Mouse (Mus musculus) midbrain, postnatal 0 days (tissue): ENCODE results near the gene Adh4. TPM values are rescaled to one million over a fixed set of nuclear protein-coding genes. Genes with fewer than 3 reads are reported as not detected.

Source experiments
- ATAC-seq: fragments of 200-750 bp; cut with Nextera tagmentation; 2 replicates; pipeline ENCODE4 v1.8.0; 2017; ENCODE audit warnings: moderate number of reproducible peaks, mild to moderate bottlenecking, moderate TSS enrichment, moderate library complexity; ENCODE audit not compliant: low FRiP score
- DNase-seq: peaks from one replicate; pipeline ENCODE4 v3.0.0-alpha.2; 2015; ENCODE audit warnings: low spot score
- H3K27ac ChIP-seq: fragments of 300-500 bp; sonication (generic); 2 replicates; pipeline ENCODE4 v1.5.1; 2014; ENCODE audit warnings: low read depth, mild to moderate bottlenecking, low read length, mixed read lengths
- H3K27me3 ChIP-seq: fragments of 300-500 bp; sonication (generic); 2 replicates; pipeline ENCODE4 v1.6.1; 2014; ENCODE audit warnings: low read length, control low read depth, mixed read lengths; ENCODE audit not compliant: insufficient read depth
- H3K36me3 ChIP-seq: fragments of 300-500 bp; sonication (generic); 2 replicates; pipeline ENCODE4 v1.6.1; 2014; ENCODE audit warnings: low read length, control low read depth, mixed read lengths; ENCODE audit not compliant: insufficient read depth
- H3K4me1 ChIP-seq: fragments of 300-500 bp; sonication (generic); 2 replicates; pipeline ENCODE4 v1.6.1; 2014; ENCODE audit warnings: mild to moderate bottlenecking, control low read depth, antibody characterized with exemption, low read length, mixed read lengths; ENCODE audit not compliant: insufficient read depth
- H3K4me2 ChIP-seq: fragments of 300-500 bp; sonication (generic); 2 replicates; pipeline ENCODE4 v1.6.1; 2014; ENCODE audit warnings: low read depth, mild to moderate bottlenecking, low read length, mixed read lengths; ENCODE audit not compliant: poor library complexity, severe bottlenecking
- H3K4me3 ChIP-seq: fragments of 300-500 bp; sonication (generic); 2 replicates; pipeline ENCODE4 v1.5.1; 2014; ENCODE audit warnings: low read depth, mild to moderate bottlenecking, low read length, moderate library complexity
- H3K9ac ChIP-seq: fragments of 300-500 bp; sonication (generic); replicated peaks from 2 replicates; pipeline ENCODE4 v1.6.1; 2014; ENCODE audit warnings: mild to moderate bottlenecking, low read length, moderate library complexity, mixed read lengths; ENCODE audit not compliant: poor library complexity, severe bottlenecking
- H3K9me3 ChIP-seq: fragments of 300-500 bp; sonication (generic); 2 replicates; pipeline ENCODE4 v1.6.1; 2016; ENCODE audit warnings: low read length, control low read depth
- CTCF ChIP-seq: IDR thresholded peaks from 2 replicates; pipeline ENCODE4 v1.5.1; 2016; ENCODE audit warnings: antibody characterized with exemption, mild to moderate bottlenecking
- WGBS: fragments of 180-500 bp; shearing (Covaris S2); extraction: QIAGEN DNeasy Blood & Tissue Kit; methylation state at CpG from one replicate; pipeline ENCODE4 v1.1.7; 2014; 5-methylcytosine and 5-hydroxymethylcytosine counted together
- polyA plus RNA-seq: library from polyadenylated mRNA; unstranded; fragments of >200 nt; fragmentation: Nextera tagmentation; extraction: Ambion mirVana; gene quantifications from 2 replicates; pipeline ENCODE4 v1.2.1, GENCODE M21; 2015
- total RNA-seq: library from RNA; depleted of rRNA; stranded (reverse); fragments of >200 nt; gene quantifications from 2 replicates; pipeline ENCODE4 v1.2.3, GENCODE M21; 2014

The Adh4 gene
- total and polyA plus RNA-seq, 2 experiments from 2014 or later = not detected

- Histone ChIP-seq H3K9me3 (no peaks in the 10 kb centered on the region; the same call in 1 of the 2 replicates), H3K27me3 (no peaks in the 10 kb centered on the region), H3K4me1 (no peaks in the 10 kb centered on the region), H3K4me2 (no peak overlapping the region), H3K9ac (no peak overlapping the region), H3K4me3 (no peak overlapping the region), H3K27ac (no peak overlapping the region), H3K36me3 (no peaks in the 10 kb centered on the region)
- WGBS = 14% methylated on average over 3 of the region's 3 CpGs
- no peak for ATAC-seq
- no peak for TF ChIP-seq CTCF
- DNase-seq = peak; percentile 45
Observed at GRCm38 (mm10) chr3:138381133-138381532, 34.1 kb upstream of the Adh4 start.

GRCm38 (mm10) chr3:138387155-138387554, 28.1 kb upstream of the Adh4 start:
- Histone ChIP-seq H3K4me3 (no peak overlapping the region), H3K27ac (no peak overlapping the region), H3K9me3 (no peaks in the 10 kb centered on the region), H3K4me2 (no peak overlapping the region), H3K27me3 (no peaks in the 10 kb centered on the region), H3K9ac (no peak overlapping the region), H3K36me3 (no peaks in the 10 kb centered on the region), H3K4me1 (no peaks in the 10 kb centered on the region)
- TF ChIP-seq CTCF = no peak
- WGBS = 93% methylated on average over 6 of the region's 6 CpGs
- DNase-seq (no peak), ATAC-seq (no peak)

- H3K4me2 ChIP-seq = no peak overlapping the region
- H3K27ac ChIP-seq = no peak overlapping the region
- no peaks in the 10 kb centered on the region for H3K4me1 ChIP-seq
- H3K4me3 ChIP-seq = no peak overlapping the region
- H3K27me3 ChIP-seq = no peaks in the 10 kb centered on the region
- ATAC-seq (no peak), DNase-seq (no peak)
- H3K9ac ChIP-seq = no peak overlapping the region
- H3K9me3 ChIP-seq = no peaks in the 10 kb centered on the region
- TF ChIP-seq CTCF = no peak
- no peaks in the 10 kb centered on the region for H3K36me3 ChIP-seq
- 59% methylated on average over 3 of the region's 3 CpGs for WGBS
Observed at GRCm38 (mm10) chr3:138404872-138405271, 10.4 kb upstream of the Adh4 start.

DNA sequence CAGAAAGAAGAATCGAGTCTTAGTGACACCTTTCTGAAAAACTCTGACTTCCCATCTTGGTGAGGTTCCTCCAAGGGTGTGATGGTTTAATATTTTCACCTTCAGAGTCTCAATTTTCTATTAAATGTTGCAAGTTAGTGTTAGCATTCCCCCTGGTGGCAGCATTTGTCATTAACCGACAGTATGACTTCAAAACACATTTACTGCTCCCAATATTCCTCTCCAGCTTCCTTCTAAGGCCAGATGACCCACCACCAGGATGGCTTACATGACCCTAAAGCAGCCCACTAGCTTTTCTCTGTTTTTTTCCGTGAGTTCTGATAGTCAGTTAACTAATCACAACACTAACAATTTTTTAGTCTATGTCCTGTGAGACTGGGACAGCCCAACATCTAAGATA, 9.9 kb upstream of the Adh4 start:
- no peak overlapping the region for H3K9ac ChIP-seq
- no peak overlapping the region for H3K4me2 ChIP-seq
- H3K27me3 ChIP-seq = no peaks in the 10 kb centered on the region
- 39% methylated on average over 3 of the region's 3 CpGs for whole genome bisulfite sequencing
- H3K27ac ChIP-seq = no peak overlapping the region
- DNase-seq (peak; percentile 70), ATAC-seq (no peak)
- H3K4me3 ChIP-seq = no peak overlapping the region
- peak; percentile 79 for TF ChIP-seq CTCF
- no peaks in the 10 kb centered on the region for H3K9me3 ChIP-seq
- no peaks in the 10 kb centered on the region for H3K36me3 ChIP-seq
- no peaks in the 10 kb centered on the region for H3K4me1 ChIP-seq

DNA sequence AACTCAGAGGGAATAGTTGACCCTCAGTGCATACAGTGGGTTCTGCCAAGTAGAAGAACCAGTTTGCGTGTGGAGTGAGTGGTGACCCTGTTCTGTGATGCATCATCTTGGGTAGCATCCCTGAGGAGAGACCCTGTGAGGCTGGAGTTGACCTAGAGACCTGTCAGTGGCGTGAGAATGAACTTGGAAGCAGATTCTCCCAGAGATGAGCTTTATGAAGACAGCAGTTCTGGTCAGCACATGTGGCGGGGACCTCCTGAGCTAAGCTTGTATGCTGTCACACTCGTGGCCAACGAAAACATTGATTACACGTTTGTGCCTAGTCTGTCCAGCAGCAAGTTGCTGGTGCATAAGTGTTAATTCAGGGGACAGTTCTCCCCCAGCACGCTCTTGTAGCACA, 9.4 kb upstream of the Adh4 start:
- WGBS = 81% methylated on average over 7 of the region's 7 CpGs
- H3K27me3 ChIP-seq = no peaks in the 10 kb centered on the region
- H3K4me2 ChIP-seq = no peak overlapping the region
- ATAC-seq = no peak
- no peak overlapping the region for H3K27ac ChIP-seq
- H3K4me1 ChIP-seq = no peaks in the 10 kb centered on the region
- TF ChIP-seq CTCF = no peak
- no peaks in the 10 kb centered on the region for H3K9me3 ChIP-seq
- no peak overlapping the region for H3K4me3 ChIP-seq
- no peak overlapping the region for H3K9ac ChIP-seq
- no peaks in the 10 kb centered on the region for H3K36me3 ChIP-seq
- DNase-seq = no peak

- no peak overlapping the region for H3K27ac ChIP-seq
- H3K4me1 ChIP-seq = no peaks in the 10 kb centered on the region
- 93% methylated on average over 1 of the region's 1 CpGs for whole genome bisulfite sequencing
- ATAC-seq = no peak
- no peak overlapping the region for H3K4me2 ChIP-seq
- DNase-seq = no peak
- H3K36me3 ChIP-seq = no peaks in the 10 kb centered on the region
- no peaks in the 10 kb centered on the region for H3K27me3 ChIP-seq
- no peak overlapping the region for H3K4me3 ChIP-seq
- TF ChIP-seq CTCF = no peak
- no peaks in the 10 kb centered on the region for H3K9me3 ChIP-seq
- no peak overlapping the region for H3K9ac ChIP-seq
Observed at GRCm38 (mm10) chr3:138407920-138408319, 7.3 kb upstream of the Adh4 start.
